ENCODE assay signal across 8 mouse cellular contexts in genomic region chr4:149990212-149990953, GRCm38 (mm10). TPM values are rescaled to one million over a fixed set of nuclear protein-coding genes. Genes with fewer than 3 reads are reported as not detected.
DNase-seq lines count a peak whose midpoint lies in the region; ATAC-seq and TF ChIP-seq lines count a peak whose summit lies in the region.

No protein-coding gene starts in this region.

- H3K4me1 ChIP-seq in testis, adult 2 months (ENCODE audit: control insufficient read depth, insufficient read depth, low read length) = peaks cover 14% of the 10 kb centered on the region
- peaks cover 3% of the 10 kb centered on the region; the same call in 1 of the 2 replicates for H3K4me1 ChIP-seq in embryonic facial prominence, embryonic 11.5 days (ENCODE audit: control insufficient read depth, insufficient read depth, low read length)
- peaks cover 35% of the 10 kb centered on the region for H3K4me1 ChIP-seq in heart, embryonic 13.5 days
- H3K4me1 ChIP-seq in neural tube, embryonic 11.5 days (ENCODE audit: control insufficient read depth, insufficient read depth, low read length) = peaks cover 17% of the 10 kb centered on the region

- no peaks in the 10 kb centered on the region for H3K36me3 ChIP-seq in testis, adult 2 months (ENCODE audit: control insufficient read depth, insufficient read depth, low read length)
- no peaks in the 10 kb centered on the region for H3K36me3 ChIP-seq in embryonic facial prominence, embryonic 11.5 days (replicated peaks; ENCODE audit: control insufficient read depth, insufficient read depth, low read depth, low read length)
- H3K36me3 ChIP-seq in heart, embryonic 13.5 days = peaks cover 11% of the 10 kb centered on the region; the same call in 1 of the 2 replicates
- no peaks in the 10 kb centered on the region for H3K36me3 ChIP-seq in neural tube, embryonic 11.5 days (ENCODE audit: control insufficient read depth, insufficient read depth, low read length)

- no peak for TF ChIP-seq POLR2A in testis, adult 2 months (IDR thresholded peaks at IDR 0.05; ENCODE audit: control insufficient read depth, low read depth, low read length)

- no peak overlapping the region for H3K4me2 ChIP-seq in embryonic facial prominence, embryonic 11.5 days (ENCODE audit: low read depth, low read length)
- 0 out of 2 replicates have a peak overlapping the region, but pooled peaks have one; percentile 3 for H3K4me2 ChIP-seq in heart, embryonic 13.5 days
- H3K4me2 ChIP-seq in neural tube, embryonic 11.5 days (ENCODE audit: low read depth) = no peak overlapping the region

- no peak overlapping the region; the same call in 1 of the 2 replicates for H3K9ac ChIP-seq in embryonic facial prominence, embryonic 11.5 days (replicated peaks; ENCODE audit: low read length)
- H3K9ac ChIP-seq in heart, embryonic 13.5 days = peak overlapping the region; percentile 42; the same call in 1 of the 2 replicates
- H3K9ac ChIP-seq in neural tube, embryonic 11.5 days (ENCODE audit: low read length) = peak overlapping the region; percentile 35

- no peak overlapping the region for H3K4me3 ChIP-seq in testis, adult 2 months (ENCODE audit: control insufficient read depth, low read depth, low read length)
- no peak overlapping the region for H3K4me3 ChIP-seq in embryonic facial prominence, embryonic 11.5 days (ENCODE audit: low read depth, low read length)
- no peak overlapping the region for H3K4me3 ChIP-seq in heart, embryonic 13.5 days
- H3K4me3 ChIP-seq in neural tube, embryonic 11.5 days (ENCODE audit: low read depth, low read length) = no peak overlapping the region

- peak overlapping the region; percentile 49 for H3K27ac ChIP-seq in testis, adult 2 months (ENCODE audit: control insufficient read depth, insufficient read depth, low read depth, low read length)
- no peak overlapping the region for H3K27ac ChIP-seq in embryonic facial prominence, embryonic 11.5 days (replicated peaks; ENCODE audit: low read depth, low read length)
- no peak overlapping the region for H3K27ac ChIP-seq in heart, embryonic 13.5 days (replicated peaks)
- no peak overlapping the region for H3K27ac ChIP-seq in neural tube, embryonic 11.5 days (ENCODE audit: low read depth, low read length)

- H3K27me3 ChIP-seq in testis, adult 2 months (ENCODE audit: control insufficient read depth, insufficient read depth, low read length) = no peaks in the 10 kb centered on the region
- no peaks in the 10 kb centered on the region for H3K27me3 ChIP-seq in embryonic facial prominence, embryonic 11.5 days (ENCODE audit: control insufficient read depth, insufficient read depth, low read length)
- H3K27me3 ChIP-seq in heart, embryonic 13.5 days (replicated peaks) = 0 out of 2 replicates have a peak, but pooled peaks cover 9% of the 10 kb centered on the region
- no peaks in the 10 kb centered on the region for H3K27me3 ChIP-seq in neural tube, embryonic 11.5 days (ENCODE audit: control insufficient read depth, insufficient read depth, low read length)

- no peak for TF ChIP-seq CTCF in testis, adult 2 months (IDR thresholded peaks at IDR 0.05; ENCODE audit: control insufficient read depth, insufficient read depth, insufficient replicate concordance, low read depth, low read length)

- no peak for DNase-seq in testis, postnatal 10 days (ENCODE audit: low spot score)
- DNase-seq in embryonic facial prominence, embryonic 11.5 days (ENCODE audit: low spot score) = peak; percentile 43
- DNase-seq in kidney, postnatal 36 days = peak; percentile 51 to 60
- DNase-seq in neural tube, embryonic 11.5 days (ENCODE audit: low spot score) = peak; percentile 62
- DNase-seq in urinary bladder, adult 18-20 months (ENCODE audit: low spot score in 2 of 2) = no peak

- H3K9me3 ChIP-seq in embryonic facial prominence, embryonic 11.5 days (replicated peaks; ENCODE audit: control insufficient read depth, low read length) = no peaks in the 10 kb centered on the region
- H3K9me3 ChIP-seq in heart, embryonic 13.5 days = no peaks in the 10 kb centered on the region
- no peaks in the 10 kb centered on the region for H3K9me3 ChIP-seq in neural tube, embryonic 11.5 days (ENCODE audit: control insufficient read depth, low read length)

- 7% methylated on average over 8 of the region's 8 CpGs for WGBS in embryonic facial prominence, embryonic 11.5 days
- 14% methylated on average over 8 of the region's 8 CpGs for WGBS in heart, embryonic 13.5 days
- WGBS in neural tube, embryonic 11.5 days = 10% methylated on average over 8 of the region's 8 CpGs

- ATAC-seq in embryonic facial prominence, embryonic 11.5 days (replicated peaks; ENCODE audit: insufficient number of reproducible peaks, low FRiP score, low TSS enrichment, low read depth) = peak; percentile 53; the same call in 1 of the 2 replicates
- no peak for ATAC-seq in heart, embryonic 13.5 days (ENCODE audit: extremely low read depth, insufficient number of reproducible peaks, low FRiP score, low TSS enrichment)
- peak; percentile 51 for ATAC-seq in neural tube, embryonic 11.5 days (ENCODE audit: insufficient read depth, low FRiP score, low TSS enrichment)
- no peak for ATAC-seq in megakaryocyte, adult 5-6 weeks (ENCODE audit: poor library complexity, severe bottlenecking)

RNA-seq across cellular contexts. Expression of gene H6pd, which starts 18.4 kb away (rescaled TPM):
- polyA plus RNA-seq in testis, adult 2 months (2012; rRNA removed) = 7.2 and 7.3 TPM in 2 replicates
- 3.2 and 3.9 TPM in 2 replicates for polyA plus RNA-seq in embryonic facial prominence, embryonic 11.5 days (2014; fragmentation: Nextera tagmentation; extraction: Ambion mirVana)
- 10.2 and 10.6 TPM in 2 replicates for polyA plus RNA-seq in heart, embryonic 13.5 days (2015; fragmentation: Nextera tagmentation; extraction: Ambion mirVana)
- polyA plus RNA-seq in neural tube, embryonic 11.5 days (2014; fragmentation: Nextera tagmentation; extraction: Ambion mirVana) = 3.0 and 3.6 TPM in 2 replicates
- total RNA-seq in megakaryocyte, adult 5-6 weeks (2015) = 14.4 and 16.1 TPM in 2 replicates
- total RNA-seq in megakaryocyte, adult 5-6 weeks (2017) = 26.1 and 32.7 TPM in 2 replicates

RNA-seq across cellular contexts. Expression of gene Spsb1, which starts 35.5 kb away (rescaled TPM):
- polyA plus RNA-seq in testis, adult 2 months (2012; rRNA removed) = 71.5 and 79.1 TPM in 2 replicates
- 16.7 and 18.8 TPM in 2 replicates for polyA plus RNA-seq in embryonic facial prominence, embryonic 11.5 days (2014; fragmentation: Nextera tagmentation; extraction: Ambion mirVana)
- 4.3 and 4.5 TPM in 2 replicates for polyA plus RNA-seq in heart, embryonic 13.5 days (2015; fragmentation: Nextera tagmentation; extraction: Ambion mirVana)
- 25.8 and 26.9 TPM in 2 replicates for polyA plus RNA-seq in neural tube, embryonic 11.5 days (2014; fragmentation: Nextera tagmentation; extraction: Ambion mirVana)
- 0.11 TPM in 1 of 2 replicates, not detected in the other for total RNA-seq in megakaryocyte, adult 5-6 weeks (2015)
- 0.22 TPM in 1 of 2 replicates, not detected in the other for total RNA-seq in megakaryocyte, adult 5-6 weeks (2017)

Comparison
In these comparisons a context has a peak if more than half of its experiments do, and no peak if none do; other contexts are left out.
1. DNase-seq: peak in embryonic facial prominence, embryonic 11.5 days (single experiment), kidney, postnatal 36 days (2 of 2) and neural tube, embryonic 11.5 days (single experiment); none in testis, postnatal 10 days (single experiment) and urinary bladder, adult 18-20 months (0 of 2).
2. ATAC-seq: peak in embryonic facial prominence, embryonic 11.5 days (single experiment) and neural tube, embryonic 11.5 days (single experiment); none in heart, embryonic 13.5 days (single experiment) and megakaryocyte, adult 5-6 weeks (single experiment).